Mouse (Mus musculus) testis, adult 2 months (tissue): ENCODE measurements at regions not wholly inside any gene's neighbourhood (a gene's known extent, or its start where the extent isn't known, plus 50 kb on each side); places are given as distances from the start of the nearest gene placed in this dataset.

Experiments
- CTCF ChIP-seq: fragments of 200-500 bp; IDR thresholded peaks from 2 replicates; pipeline ENCODE4 v1.5.1; 2012; ENCODE audit warnings: low read depth, mild to moderate bottlenecking, inconsistent platforms, low read length, moderate library complexity; ENCODE audit not compliant: control insufficient read depth, insufficient read depth, insufficient replicate concordance
- POLR2A ChIP-seq: fragments of 200-500 bp; IDR thresholded peaks from 2 replicates; pipeline ENCODE4 v1.6.1; 2012; ENCODE audit warnings: low read depth, mild to moderate bottlenecking, inconsistent platforms, low read length, moderate library complexity; ENCODE audit not compliant: control insufficient read depth

DNA sequence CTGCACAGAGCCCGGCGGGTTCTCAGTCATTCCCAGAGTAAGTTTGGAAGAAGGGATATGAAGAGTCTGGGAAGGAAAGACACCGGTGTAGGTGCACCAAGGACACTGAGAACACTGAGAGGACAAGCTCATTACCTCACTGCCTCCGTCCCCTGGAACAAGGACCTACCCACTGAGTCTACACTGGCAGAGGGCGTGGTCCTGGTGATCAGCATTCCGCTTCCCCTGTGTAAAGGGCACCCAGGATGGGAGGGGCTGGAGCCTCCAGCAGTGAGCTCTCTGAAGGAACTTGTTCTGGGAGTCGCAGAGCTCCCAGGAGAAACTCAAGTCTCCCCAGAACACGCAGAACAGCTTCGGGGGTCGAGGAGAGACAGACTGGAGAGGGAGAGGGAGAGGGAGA is 76.9 kb upstream of the Calm2 start:
- no peak for TF ChIP-seq CTCF
- no peak for TF ChIP-seq POLR2A
